Mouse (Mus musculus) CH12.LX (cell line): Measurements from ENCODE around the gene Gapdhs. TPM values are rescaled to one million over a fixed set of nuclear protein-coding genes. Genes with fewer than 3 reads are reported as not detected.

Source experiments
- DNase-seq: peaks from one replicate; pipeline ENCODE4 v3.0.0-alpha.2; 2013; ENCODE audit errors: extremely low read depth
- H3K27ac ChIP-seq: 2 replicates; pipeline ENCODE4 v1.5.1; 2012; ENCODE audit warnings: low read depth, mild to moderate bottlenecking, control low read depth, moderate library complexity; ENCODE audit not compliant: insufficient read depth
- H3K27me3 ChIP-seq: replicated peaks from 2 replicates; pipeline ENCODE3; 2012; ENCODE audit warnings: inconsistent platforms
- H3K36me3 ChIP-seq, 2 experiments: replicated peaks in 1 of 2; 2 replicates each; pipeline versions ENCODE3 to v1.6.1; 2012; ENCODE audit warnings: inconsistent platforms in 1 of 2, low read length in 1 of 2, mild to moderate bottlenecking in 1 of 2, mixed read lengths in 1 of 2, moderate library complexity in 1 of 2; ENCODE audit not compliant: control insufficient read depth in 1 of 2, insufficient read depth in 1 of 2
- H3K4me1 ChIP-seq, 2 experiments: 2 replicates each; pipeline ENCODE4 v1.6.1; 2012; ENCODE audit warnings: inconsistent platforms in 1 of 2, moderate library complexity in 1 of 2; ENCODE audit not compliant: insufficient read depth in 2 of 2, control insufficient read depth in 1 of 2
- H3K4me2 ChIP-seq: 2 replicates; pipeline ENCODE4 v1.6.1; 2012; ENCODE audit warnings: low read depth, mild to moderate bottlenecking, control low read depth; ENCODE audit not compliant: poor library complexity, insufficient read depth, severe bottlenecking
- H3K4me3 ChIP-seq, 3 experiments: fragments of 150-350 bp in 1 of 3; sonication (generic) in 1 of 3; replicated peaks in 1 of 3; 2 replicates each; pipeline versions ENCODE3 to v1.5.1; 2011 to 2012; ENCODE audit warnings: low read depth in 2 of 3, low read length in 2 of 3, mild to moderate bottlenecking in 2 of 3, moderate library complexity in 2 of 3, control low read depth in 1 of 3, improper control_type of control experiment in 1 of 3, inconsistent platforms in 1 of 3, mixed read lengths in 1 of 3; ENCODE audit not compliant: poor library complexity in 1 of 3
- H3K79me2 ChIP-seq: replicated peaks from 2 replicates; pipeline ENCODE4 v1.6.1; 2012; ENCODE audit warnings: mild to moderate bottlenecking, moderate library complexity; ENCODE audit not compliant: control insufficient read depth, poor library complexity, insufficient read depth, severe bottlenecking; ENCODE audit errors: extremely low read depth
- H3K9ac ChIP-seq: 2 replicates; pipeline ENCODE4 v1.6.1; 2012; ENCODE audit warnings: low read depth, mild to moderate bottlenecking, control low read depth, moderate library complexity; ENCODE audit not compliant: insufficient read depth
- H3K9me3 ChIP-seq: replicated peaks from 2 replicates; pipeline ENCODE3; 2012; ENCODE audit warnings: low read length, inconsistent platforms, mixed read lengths
- BHLHE40 ChIP-seq: IDR thresholded peaks from 2 replicates; pipeline ENCODE4 v1.6.1; 2011; ENCODE audit warnings: mild to moderate bottlenecking, low read depth, low read length, improper control_type of control experiment
- CHD1 ChIP-seq: IDR thresholded peaks from 2 replicates; pipeline ENCODE4 v1.6.1; 2012; ENCODE audit warnings: low read depth, low read length, improper control_type of control experiment, inconsistent platforms
- CHD2 ChIP-seq: IDR thresholded peaks from 2 replicates; pipeline ENCODE4 v1.6.1; 2011; ENCODE audit warnings: low read length, improper control_type of control experiment
- CTCF ChIP-seq, 2 experiments: IDR thresholded peaks in 1 of 2; conservative IDR thresholded peaks in 1 of 2; 2 replicates each; pipeline ENCODE4 v1.5.1; 2011 to 2012; ENCODE audit warnings: low read depth in 2 of 2, low read length in 2 of 2, improper control_type of control experiment in 1 of 2, inconsistent platforms in 1 of 2, mild to moderate bottlenecking in 1 of 2, moderate library complexity in 1 of 2
- E2F4 ChIP-seq: IDR thresholded peaks from 2 replicates; pipeline ENCODE4 v1.6.1; 2011; ENCODE audit warnings: low read depth, low read length, improper control_type of control experiment; ENCODE audit not compliant: insufficient replicate concordance
- ELF1 ChIP-seq: IDR thresholded peaks from 2 replicates; pipeline ENCODE4 v1.6.1; 2014; ENCODE audit warnings: low read depth, mild to moderate bottlenecking, inconsistent platforms, low read length, improper control_type of control experiment
- EP300 ChIP-seq: IDR thresholded peaks from 2 replicates; pipeline ENCODE4 v1.6.1; 2011; ENCODE audit warnings: low read length, improper control_type of control experiment
- GABPA ChIP-seq: IDR thresholded peaks from 2 replicates; pipeline ENCODE4 v1.6.1; 2012; ENCODE audit warnings: low read depth, low read length, improper control_type of control experiment, inconsistent platforms; ENCODE audit not compliant: insufficient replicate concordance
- IRF4 ChIP-seq: IDR thresholded peaks from 2 replicates; pipeline ENCODE4 v1.6.1; 2014; ENCODE audit warnings: low read depth, mild to moderate bottlenecking, inconsistent platforms, low read length, improper control_type of control experiment
- JUN ChIP-seq: IDR thresholded peaks from 2 replicates; pipeline ENCODE4 v1.6.1; 2011; ENCODE audit warnings: low read depth, mild to moderate bottlenecking, low read length, improper control_type of control experiment, moderate library complexity; ENCODE audit not compliant: insufficient read depth
- JUND ChIP-seq: conservative IDR thresholded peaks from 2 replicates; pipeline ENCODE4 v1.6.1; 2011; ENCODE audit warnings: low read depth, low read length, improper control_type of control experiment
- KAT2A ChIP-seq: IDR thresholded peaks from 2 replicates; pipeline ENCODE4 v1.6.1; 2012; ENCODE audit warnings: low read length, improper control_type of control experiment, inconsistent platforms; ENCODE audit not compliant: insufficient replicate concordance
- MAFK ChIP-seq: IDR thresholded peaks from 2 replicates; pipeline ENCODE4 v1.6.1; 2011; ENCODE audit warnings: low read length, improper control_type of control experiment; ENCODE audit not compliant: insufficient replicate concordance
- MAX ChIP-seq: IDR thresholded peaks from 2 replicates; pipeline ENCODE4 v1.6.1; 2011; ENCODE audit warnings: low read length, improper control_type of control experiment
- MAZ ChIP-seq: IDR thresholded peaks from 2 replicates; pipeline ENCODE4 v1.6.1; 2012; ENCODE audit warnings: low read depth, mild to moderate bottlenecking, inconsistent platforms, low read length, improper control_type of control experiment, moderate library complexity
- MEF2A ChIP-seq: IDR thresholded peaks from 2 replicates; pipeline ENCODE4 v1.6.1; 2014; ENCODE audit warnings: low read depth, mild to moderate bottlenecking, inconsistent platforms, low read length, improper control_type of control experiment, borderline replicate concordance
- MXI1 ChIP-seq: IDR thresholded peaks from 2 replicates; pipeline ENCODE4 v1.6.1; 2011; ENCODE audit warnings: mild to moderate bottlenecking, low read depth, low read length, improper control_type of control experiment
- MYC ChIP-seq: IDR thresholded peaks from 2 replicates; pipeline ENCODE4 v1.6.1; 2011; ENCODE audit warnings: low read depth, mild to moderate bottlenecking, improper control_type of control experiment, low read length
- NELFE ChIP-seq: IDR thresholded peaks from 2 replicates; pipeline ENCODE4 v1.6.1; 2011; ENCODE audit warnings: low read depth, low read length, improper control_type of control experiment
- NRF1 ChIP-seq: IDR thresholded peaks from 2 replicates; pipeline ENCODE4 v1.6.1; 2014; ENCODE audit warnings: low read depth, mild to moderate bottlenecking, inconsistent platforms, low read length, improper control_type of control experiment, moderate library complexity
- PAX5 ChIP-seq: IDR thresholded peaks from 2 replicates; pipeline ENCODE4 v1.6.1; 2012; ENCODE audit warnings: low read length, inconsistent platforms, mixed read lengths
- POLR2A ChIP-seq: IDR thresholded peaks from 2 replicates; pipeline ENCODE4 v1.6.1; 2011; ENCODE audit warnings: low read depth, mild to moderate bottlenecking, improper control_type of control experiment, low read length
- POLR2AphosphoS2 ChIP-seq: IDR thresholded peaks from 2 replicates; pipeline ENCODE4 v1.6.1; 2011; ENCODE audit warnings: low read depth, low read length, improper control_type of control experiment
- RAD21 ChIP-seq: IDR thresholded peaks from 2 replicates; pipeline ENCODE4 v1.6.1; 2011; ENCODE audit warnings: low read depth, mild to moderate bottlenecking, low read length, improper control_type of control experiment, moderate library complexity
- SIN3A ChIP-seq: IDR thresholded peaks from 2 replicates; pipeline ENCODE4 v1.6.1; 2012; ENCODE audit warnings: low read length, improper control_type of control experiment, inconsistent platforms
- SMC3 ChIP-seq: IDR thresholded peaks from 2 replicates; pipeline ENCODE4 v1.6.1; 2011; ENCODE audit warnings: low read depth, low read length, improper control_type of control experiment
- TBP ChIP-seq: conservative IDR thresholded peaks from 2 replicates; pipeline ENCODE4 v1.6.1; 2011; ENCODE audit warnings: low read depth, low read length, improper control_type of control experiment
- TCF12 ChIP-seq: IDR thresholded peaks from 2 replicates; pipeline ENCODE4 v1.6.1; 2014; ENCODE audit warnings: low read depth, mild to moderate bottlenecking, inconsistent platforms, low read length, improper control_type of control experiment
- UBTF ChIP-seq: IDR thresholded peaks from 2 replicates; pipeline ENCODE4 v1.6.1; 2012; ENCODE audit warnings: low read depth, mild to moderate bottlenecking, inconsistent platforms, low read length, improper control_type of control experiment, moderate library complexity
- USF1 ChIP-seq: IDR thresholded peaks from 2 replicates; pipeline ENCODE4 v1.6.1; 2014; ENCODE audit warnings: low read depth, mild to moderate bottlenecking, inconsistent platforms, low read length, improper control_type of control experiment
- USF2 ChIP-seq: conservative IDR thresholded peaks from 2 replicates; pipeline ENCODE4 v1.6.1; 2011; ENCODE audit warnings: low read depth, low read length, improper control_type of control experiment
- ZC3H11A ChIP-seq: IDR thresholded peaks from 2 replicates; pipeline ENCODE4 v1.6.1; 2012; ENCODE audit warnings: low read depth, mild to moderate bottlenecking, inconsistent platforms, low read length, improper control_type of control experiment
- ZKSCAN1 ChIP-seq: IDR thresholded peaks from 2 replicates; pipeline ENCODE4 v1.6.1; 2012; ENCODE audit warnings: low read depth, inconsistent platforms, low read length, improper control_type of control experiment, borderline replicate concordance
- ZMIZ1 ChIP-seq: IDR thresholded peaks from 2 replicates; pipeline ENCODE4 v1.6.1; 2012; ENCODE audit warnings: low read depth, mild to moderate bottlenecking, inconsistent platforms, low read length, improper control_type of control experiment
- ZNF384 ChIP-seq: IDR thresholded peaks from 2 replicates; pipeline ENCODE4 v1.6.1; 2012; ENCODE audit warnings: low read depth, low read length, improper control_type of control experiment, inconsistent platforms
- dilution Hi-C: fragments of 300-500 bp; cut with MboI; formaldehyde crosslinking; loops from 2 replicates; pipeline ENCODE4 v1.14.3; 2020; ENCODE audit warnings: low sequenced_read_pairs; ENCODE audit not compliant: extremely low pct_unique_long_range_greater_than_20kb, extremely low pct_ligation_motif_present
- in situ Hi-C: fragments of 300-500 bp; cut with MboI; formaldehyde crosslinking; loops from 3 replicates; pipeline ENCODE4 v1.14.3; 2019; ENCODE audit warnings: low sequenced_read_pairs, low pct_ligation_motif_present, low pct_unique_long_range_greater_than_20kb, mixed read lengths
- polyA plus RNA-seq: library from polyadenylated mRNA; unstranded; fragments of >175 nt; gene quantifications from 2 replicates; pipeline ENCODE4 v1.2.1, GENCODE M21; 2012; ENCODE audit warnings: low read depth; ENCODE audit not compliant: insufficient read length
- total RNA-seq, 2 experiments: library from RNA; depleted of rRNA; stranded (reverse); fragments of 300-350 nt in 1 of 2; fragments of >200 nt in 1 of 2; gene quantifications; 2 replicates each; pipeline ENCODE4 v1.2.3; 2012 to 2014

Gene Gapdhs
- total and polyA plus RNA-seq, 3 experiments, result 0.89 to 1.7 TPM; not detected in 1

GRCm38 (mm10) chr7:30698589-30698988 is 44.9 kb downstream of the Gapdhs start, which contains the start of gene 2200002J24Rik:
Gene 2200002J24Rik (plus strand): TSS chr7:30698926.
- H3K9ac ChIP-seq, result peak within 1 kb of the TSS; percentile 35
- DNase-seq, result peak; percentile 94
- H3K36me3 ChIP-seq, result no peaks in the 10 kb centered on the region
- dilution Hi-C loops (no loop called here), in situ Hi-C loops (no loop called here)
- H3K27me3 ChIP-seq, result no peaks in the 10 kb centered on the region
- no peak within 1 kb of the TSS for H3K27ac ChIP-seq
- no peak for TF ChIP-seq TCF12
- TF ChIP-seq BHLHE40, result no peak
- TF ChIP-seq MEF2A, result no peak
- no peak for TF ChIP-seq ELF1
- TF ChIP-seq EP300, result no peak
- TF ChIP-seq RAD21, result no peak
- no peak for TF ChIP-seq E2F4
- TF ChIP-seq CHD1, result peak; percentile 65; the same call in 1 of the 2 replicates
- TF ChIP-seq USF2, result no peak
- peak; percentile 18 for TF ChIP-seq NELFE
- TF ChIP-seq JUN, result no peak
- TF ChIP-seq NRF1, result no peak
- TF ChIP-seq ZKSCAN1, result no peak
- TF ChIP-seq ZC3H11A, result no peak
- TF ChIP-seq KAT2A, result no peak
- TF ChIP-seq USF1, result no peak
- no peak for TF ChIP-seq MYC
- no peak for TF ChIP-seq IRF4
- TF ChIP-seq JUND, result no peak
- 0 out of 2 replicates have a peak, but pooled peaks have one; percentile 35 for TF ChIP-seq TBP
- TF ChIP-seq UBTF, result no peak
- 0 out of 2 replicates have a peak, but pooled peaks have one; percentile 44 for TF ChIP-seq MAZ
- TF ChIP-seq GABPA, result no peak
- no peak for TF ChIP-seq ZMIZ1
- TF ChIP-seq CHD2, result peak; percentile 62; the same call in 1 of the 2 replicates
- peak; percentile 82 for TF ChIP-seq SIN3A
- TF ChIP-seq POLR2A, result peak; percentile 63
- no peak for TF ChIP-seq POLR2AphosphoS2
- TF ChIP-seq CTCF (conservative IDR thresholded peaks at IDR 0.05 in 1 of 2, IDR thresholded peaks at IDR 0.05 in 1 of 2; ENCODE audit: low read depth in 2 of 2, low read length in 2 of 2), result no peak
- TF ChIP-seq MXI1, result peak; percentile 71; the same call in 1 of the 2 replicates
- no peak for TF ChIP-seq MAFK
- TF ChIP-seq MAX, result peak; percentile 28
- no peak for TF ChIP-seq PAX5
- no peak for TF ChIP-seq SMC3
- peak; percentile 38; the same call in 1 of the 2 replicates for TF ChIP-seq ZNF384
- TF ChIP-seq, all 38 proteins: peak for 10
- H3K79me2 ChIP-seq, result no peaks in the 10 kb centered on the region
- peak within 1 kb of the TSS; percentile 37 to 60 (median 37) for H3K4me3 ChIP-seq
- peak within 1 kb of the TSS; percentile 94 for H3K4me2 ChIP-seq
- H3K4me1 ChIP-seq, result peaks cover 2 to 21% of the 10 kb centered on the region in 2 experiments; a peak in 3 of 4 replicates
- H3K9me3 ChIP-seq, result no peaks in the 10 kb centered on the region
